Mouse (Mus musculus) layer of hippocampus, adult 2 months (tissue): ENCODE measurements around the gene Shkbp1. TPM values are rescaled to one million over a fixed set of nuclear protein-coding genes. Genes with fewer than 3 reads are reported as not detected.
A peak's percentile ranks its signal among the peaks of the same experiment; 100 is the strongest.

ENCODE experiments used
- DNase-seq, 2 experiments: peaks; one replicate each; pipeline ENCODE4 v3.0.0; 2022; ENCODE audit warnings: low spot score in 2 of 2
- H3K27ac ChIP-seq: fragments of 200-600 bp; 2 replicates; pipeline ENCODE4 v1.8.1; 2022
- H3K4me3 ChIP-seq: fragments of 200-600 bp; 2 replicates; pipeline ENCODE4 v1.8.1; 2022; ENCODE audit warnings: mild to moderate bottlenecking
- CTCF ChIP-seq: fragments of 200-600 bp; conservative IDR thresholded peaks from 2 replicates; pipeline ENCODE4 v1.8.1; 2022; ENCODE audit warnings: antibody characterized with exemption, mild to moderate bottlenecking, moderate library complexity
- total RNA-seq, 2 experiments: library from RNA; stranded (reverse); gene quantifications; 2 replicates each; pipeline ENCODE4 v1.2.3; 2021

Gene Shkbp1
- total RNA-seq, 2 experiments from 2014 or later, result 29.4 to 42.9 TPM

DNA sequence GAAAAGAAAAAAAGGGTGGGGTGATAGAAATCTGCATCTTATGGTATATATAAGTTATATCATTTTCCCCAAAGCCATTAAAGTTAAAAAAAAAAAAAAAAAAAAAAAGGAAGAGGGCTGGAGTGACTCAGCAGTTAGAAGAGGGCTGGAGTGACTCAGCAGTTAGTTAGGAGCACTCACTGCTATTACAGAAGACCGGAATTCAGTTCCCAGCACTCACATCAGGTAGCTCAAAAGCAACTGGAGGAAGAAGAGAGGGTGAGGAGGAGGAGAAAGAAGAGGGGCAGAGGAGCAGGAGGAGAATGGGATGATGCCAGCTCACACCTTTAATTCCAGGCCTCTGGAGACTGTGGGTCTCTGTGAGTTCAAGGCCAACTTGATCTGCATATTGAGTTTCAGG is 27.4 kb upstream of the Shkbp1 start:
- H3K4me3 ChIP-seq, result no peak overlapping the region
- H3K27ac ChIP-seq, result no peak overlapping the region
- no peak for TF ChIP-seq CTCF
- DNase-seq, result no peak

DNA sequence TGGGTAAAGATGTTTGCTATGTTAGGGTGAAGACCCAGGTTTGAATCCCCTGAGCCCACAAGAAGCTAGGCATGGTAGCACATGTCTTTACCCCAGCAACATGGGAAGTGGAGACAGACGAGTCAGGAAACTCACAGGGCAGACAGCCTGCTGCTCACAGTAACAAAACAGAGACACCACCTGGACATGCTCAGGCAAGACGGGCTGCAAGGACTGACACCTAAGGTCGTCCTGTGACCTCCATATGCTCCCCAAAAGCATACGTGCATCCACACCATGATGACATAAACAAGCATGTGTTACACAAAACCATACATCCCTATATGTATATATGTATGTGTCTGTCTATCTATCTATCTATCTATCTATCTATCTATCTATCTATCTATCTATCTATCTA is 25.7 kb upstream of the Shkbp1 start:
- Histone ChIP-seq H3K4me3 (no peak overlapping the region), H3K27ac (no peak overlapping the region)
- no peak for DNase-seq
- no peak for TF ChIP-seq CTCF

DNA sequence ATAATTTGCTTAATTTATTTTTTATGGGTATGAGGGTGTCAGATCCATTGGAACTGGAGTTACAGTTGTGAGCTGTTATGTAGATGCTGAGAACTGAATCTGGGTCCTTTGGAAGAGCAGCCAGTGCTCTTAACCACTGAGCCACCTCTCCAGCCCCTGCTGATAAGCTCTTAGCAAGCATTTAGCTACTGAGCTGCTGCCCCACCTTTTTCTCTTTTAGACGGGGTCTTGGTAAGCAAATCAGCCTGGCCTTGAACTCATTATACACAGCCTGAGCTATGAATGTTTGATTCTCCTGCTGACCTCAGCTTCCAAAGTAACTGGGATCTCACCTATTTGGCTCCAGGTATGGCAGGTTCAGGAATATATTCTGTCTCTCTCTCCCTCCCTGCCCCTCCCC is 25.2 kb upstream of the Shkbp1 start:
- Histone ChIP-seq H3K4me3 (no peak overlapping the region), H3K27ac (no peak overlapping the region)
- no peak for TF ChIP-seq CTCF
- DNase-seq, result no peak

DNA sequence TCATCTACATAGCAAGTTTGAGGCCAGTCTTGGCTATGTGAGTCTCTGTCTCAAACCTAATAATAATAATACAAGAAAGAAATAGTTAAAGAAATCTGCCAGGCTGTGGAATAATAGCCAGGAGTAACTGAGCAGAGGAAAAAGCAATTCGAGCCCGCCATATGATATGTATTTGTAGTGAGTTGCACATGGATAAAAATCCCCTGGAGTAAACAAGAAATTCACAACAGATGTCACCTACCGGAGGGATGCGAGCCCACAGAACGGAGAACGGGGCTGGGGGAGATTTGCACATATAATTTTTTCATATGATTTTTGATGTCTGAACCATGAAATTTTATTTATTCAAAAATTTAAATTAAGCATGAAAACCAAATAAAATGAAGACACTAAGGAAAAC is 24.0 kb upstream of the Shkbp1 start:
- no peak for DNase-seq
- TF ChIP-seq CTCF, result no peak
- Histone ChIP-seq H3K4me3 (no peak overlapping the region), H3K27ac (no peak overlapping the region)

DNA sequence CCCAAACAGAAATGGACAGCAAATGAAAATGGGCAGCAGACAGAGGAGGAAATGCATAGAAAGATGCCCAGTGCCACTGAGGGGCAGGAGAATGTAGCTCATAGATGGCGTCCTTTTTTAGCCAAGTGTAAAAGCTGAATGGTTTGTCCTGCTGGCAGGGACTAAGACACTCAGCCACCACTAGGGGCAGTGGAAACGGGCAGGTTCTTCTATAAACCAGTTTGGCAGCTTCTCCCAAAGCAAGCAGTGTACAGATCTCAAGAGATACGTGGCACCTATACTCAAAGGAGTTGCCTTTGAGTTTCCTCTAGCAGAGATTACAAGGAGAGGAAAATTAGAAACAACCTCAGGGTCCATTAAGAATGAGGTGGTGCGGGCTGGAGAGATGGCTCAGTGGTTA is 22.6 kb upstream of the Shkbp1 start:
- Histone ChIP-seq H3K27ac (no peak overlapping the region), H3K4me3 (no peak overlapping the region)
- peak; percentile 81 for TF ChIP-seq CTCF
- no peak for DNase-seq

DNA sequence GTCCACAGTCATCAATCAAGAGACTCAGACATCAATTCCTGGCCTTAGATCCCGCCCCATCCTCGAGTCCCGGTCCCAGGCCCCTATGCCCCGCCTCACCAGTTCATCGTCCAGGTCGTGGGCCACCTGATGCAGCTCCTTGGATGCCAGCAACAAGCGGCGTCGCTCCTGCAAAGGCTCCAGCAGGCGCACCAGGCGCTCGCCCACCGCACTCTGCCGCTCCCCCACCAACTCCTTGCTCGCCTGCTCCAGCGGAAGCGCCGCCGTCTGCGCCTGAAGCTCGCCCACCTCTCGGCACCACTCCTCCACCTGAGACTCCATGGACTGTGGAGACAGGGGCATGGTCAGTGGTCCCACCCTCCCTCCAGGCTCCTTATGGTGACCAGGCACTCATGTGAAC is 19.5 kb upstream of the Shkbp1 start:
- DNase-seq, result peak; percentile 65
- no peak overlapping the region for H3K4me3 ChIP-seq
- peak overlapping the region; percentile 32; the same call in 1 of the 2 replicates for H3K27ac ChIP-seq
- TF ChIP-seq CTCF, result no peak

DNA sequence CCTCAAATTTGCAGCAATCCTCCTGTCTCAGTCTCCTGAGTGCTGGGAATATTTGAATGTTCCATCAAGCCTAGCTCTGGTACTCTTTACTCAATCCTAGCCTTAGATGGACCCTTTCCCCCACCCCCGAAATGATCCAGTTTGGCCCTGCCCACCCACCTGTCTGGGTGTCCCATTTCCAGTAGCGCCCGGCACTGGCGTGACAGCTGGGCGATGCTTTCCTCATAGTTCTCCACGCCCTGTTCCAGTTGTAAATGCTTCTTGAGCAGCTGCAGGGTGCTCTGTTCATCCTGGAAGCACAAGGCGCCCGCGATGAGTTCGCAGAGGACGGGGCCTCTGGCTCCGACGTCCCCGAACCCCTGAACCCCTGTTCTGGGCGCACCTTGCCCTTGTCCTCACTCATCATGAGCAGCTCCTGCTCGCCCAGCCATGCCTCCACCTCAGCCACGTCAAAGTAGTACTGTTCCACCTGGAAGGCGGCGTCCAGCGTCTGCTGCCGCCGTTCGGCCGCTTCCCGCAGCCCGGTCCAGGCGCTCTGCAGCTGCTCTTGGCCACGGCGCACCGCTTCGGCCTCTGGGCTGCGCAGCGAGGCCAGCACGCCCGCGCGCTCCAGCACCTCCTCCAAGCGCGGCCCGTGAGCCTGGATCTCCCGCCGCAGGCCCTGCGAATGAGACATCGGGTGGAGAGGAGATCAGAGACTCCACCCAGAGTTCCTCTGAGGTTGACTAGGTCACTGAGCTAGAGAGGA is 16.1 kb upstream of the Shkbp1 start:
- H3K27ac ChIP-seq, result 0 out of 2 replicates have a peak overlapping the region, but pooled peaks have one; percentile 36
- TF ChIP-seq CTCF, result no peak
- H3K4me3 ChIP-seq, result no peak overlapping the region
- no peak for DNase-seq

DNA sequence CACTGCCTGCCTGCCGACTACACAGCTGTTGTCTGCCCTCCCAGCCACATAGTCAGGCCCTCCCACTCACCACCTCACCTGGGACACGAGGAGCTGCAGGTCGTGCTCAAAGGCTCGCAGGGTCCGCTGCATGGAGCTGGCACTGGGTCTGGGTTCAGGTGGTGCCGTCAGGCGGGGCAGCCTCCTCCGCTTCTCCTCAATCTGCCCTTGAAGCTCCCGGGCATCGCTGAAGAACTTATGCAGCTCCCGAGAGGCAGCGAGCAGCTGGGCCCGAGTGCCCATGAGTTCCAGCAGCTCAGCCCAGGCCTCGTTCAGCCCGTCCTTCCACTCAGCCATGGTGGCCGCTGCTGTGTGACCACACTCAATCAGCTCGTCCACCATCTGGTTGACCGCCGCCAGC is 13.3 kb upstream of the Shkbp1 start:
- no peak overlapping the region for H3K27ac ChIP-seq

DNA sequence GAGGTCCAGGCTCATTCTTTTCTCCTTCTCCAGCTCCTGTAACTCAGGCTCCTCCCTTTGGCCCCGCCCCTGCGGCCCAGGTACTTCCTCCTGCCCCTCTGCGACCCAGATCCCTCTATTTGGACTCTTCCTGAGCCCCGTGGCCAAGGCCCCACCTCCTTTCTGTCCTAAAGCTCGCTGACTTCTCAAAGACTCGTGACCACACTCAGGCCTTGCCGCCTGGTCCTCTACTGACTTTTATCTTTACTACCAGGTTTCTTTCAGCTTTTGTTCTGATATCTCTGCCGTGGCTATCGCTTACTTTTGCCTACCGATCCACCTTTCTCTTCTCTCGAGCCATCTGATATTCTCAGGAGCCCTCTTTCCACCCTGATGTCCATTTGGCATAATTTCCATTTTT is 12.2 kb upstream of the Shkbp1 start:
- no peak for TF ChIP-seq CTCF

More for the DNA sequence above, 13.3 kb upstream of the Shkbp1 start:
- no peak for DNase-seq
- TF ChIP-seq CTCF, result no peak
- no peak overlapping the region for H3K4me3 ChIP-seq

DNA sequence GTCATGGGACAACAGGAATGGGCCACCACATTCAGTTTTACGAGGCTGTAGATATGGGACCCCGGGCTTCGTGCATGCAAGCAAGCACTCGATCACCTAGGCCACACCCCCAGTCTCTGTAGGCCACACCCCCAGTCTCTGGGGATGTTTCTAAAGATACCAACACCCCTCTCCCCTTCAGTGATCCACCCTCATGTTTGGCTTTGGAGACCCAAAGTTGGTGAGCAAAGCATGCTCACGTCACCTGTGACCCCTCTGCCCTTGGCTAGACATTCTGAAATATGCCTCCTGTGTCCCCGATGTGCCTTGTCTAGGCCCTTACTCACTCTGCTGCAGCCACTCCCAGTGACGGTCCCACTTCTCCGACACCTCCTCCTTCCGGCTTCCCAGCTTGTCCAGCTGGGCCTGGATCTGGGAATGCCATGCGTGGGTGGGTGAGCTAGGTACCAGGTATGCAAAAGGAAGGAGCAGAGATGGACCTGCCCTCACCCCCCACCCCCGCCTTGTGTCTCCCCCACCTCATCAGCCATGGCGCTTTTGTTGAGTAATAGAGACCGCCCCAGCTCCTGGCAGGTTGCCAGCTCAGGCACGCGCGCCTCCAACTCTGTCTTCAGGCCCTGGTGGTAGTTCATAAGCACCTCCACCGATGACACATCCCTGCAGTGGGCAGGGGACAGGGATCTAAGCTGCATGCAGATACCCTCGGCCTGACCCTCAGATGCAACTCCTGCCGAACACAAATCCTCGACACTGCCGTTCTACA is 10.4 kb upstream of the Shkbp1 start:
- TF ChIP-seq CTCF, result no peak
- Histone ChIP-seq H3K27ac (no peak overlapping the region), H3K4me3 (no peak overlapping the region)
- no peak for DNase-seq

More for the DNA sequence above, 12.2 kb upstream of the Shkbp1 start:
- Histone ChIP-seq H3K27ac (no peak overlapping the region), H3K4me3 (no peak overlapping the region)
- DNase-seq, result no peak

DNA sequence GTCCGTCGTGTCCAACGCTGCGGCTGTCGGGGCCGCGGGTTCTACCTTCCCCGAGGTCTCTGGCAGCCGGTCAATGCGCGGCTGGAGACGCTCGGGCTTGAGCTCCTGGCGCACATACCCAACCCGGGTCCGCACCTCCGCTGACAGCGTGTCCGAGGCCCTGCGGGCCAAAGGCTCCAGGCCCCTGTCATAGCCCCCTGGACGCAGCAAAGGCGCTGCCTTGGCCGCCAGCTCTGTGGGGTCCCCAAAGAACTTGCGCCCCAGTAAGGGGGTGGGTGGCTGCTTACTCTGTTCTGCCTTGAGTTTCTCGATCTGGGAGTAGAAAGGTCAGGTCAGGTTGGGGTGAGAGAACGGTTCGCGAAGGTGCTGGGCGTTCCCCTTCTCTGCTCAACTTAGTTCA is 8.6 kb upstream of the Shkbp1 start:
- no peak overlapping the region for H3K27ac ChIP-seq
- no peak for TF ChIP-seq CTCF
- no peak for DNase-seq
- no peak overlapping the region for H3K4me3 ChIP-seq

DNA sequence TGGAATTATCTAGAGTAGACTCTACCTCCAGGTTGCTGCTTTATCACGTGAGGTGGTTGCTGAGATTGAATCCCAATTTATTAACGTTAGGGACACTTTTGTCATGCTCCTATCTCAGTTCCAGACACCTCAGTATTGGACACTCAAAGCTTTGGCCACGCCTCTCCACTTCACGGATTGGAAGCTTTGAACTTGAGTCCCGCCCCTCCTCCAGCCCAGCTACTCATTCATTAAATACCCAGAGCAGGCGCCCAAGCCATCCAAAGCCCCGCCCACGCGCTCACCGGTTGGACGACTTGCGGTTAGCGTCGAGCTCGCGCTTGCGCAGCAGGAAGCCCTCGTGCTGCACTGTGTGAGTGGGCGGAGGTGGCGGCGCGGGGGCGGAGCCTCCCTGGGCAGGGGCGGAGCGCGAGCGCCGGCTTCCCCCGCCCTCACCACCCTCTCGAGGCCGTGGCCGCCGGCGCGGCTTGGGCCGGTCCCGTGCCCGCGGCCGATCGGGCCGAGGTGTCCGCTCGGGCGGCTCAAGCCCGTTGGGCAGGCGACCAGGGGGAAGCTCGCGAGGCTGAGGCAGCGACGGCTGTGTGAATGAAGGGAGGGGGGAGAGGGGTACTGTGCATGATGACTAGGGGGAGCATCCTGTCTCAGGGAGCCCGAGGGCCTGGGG is 5.6 kb upstream of the Shkbp1 start:
- no peak for TF ChIP-seq CTCF
- DNase-seq, result peak; percentile 98 to 99
- no peak overlapping the region; the same call in 1 of the 2 replicates for H3K27ac ChIP-seq
- H3K4me3 ChIP-seq, result peak overlapping the region; percentile 34

DNA sequence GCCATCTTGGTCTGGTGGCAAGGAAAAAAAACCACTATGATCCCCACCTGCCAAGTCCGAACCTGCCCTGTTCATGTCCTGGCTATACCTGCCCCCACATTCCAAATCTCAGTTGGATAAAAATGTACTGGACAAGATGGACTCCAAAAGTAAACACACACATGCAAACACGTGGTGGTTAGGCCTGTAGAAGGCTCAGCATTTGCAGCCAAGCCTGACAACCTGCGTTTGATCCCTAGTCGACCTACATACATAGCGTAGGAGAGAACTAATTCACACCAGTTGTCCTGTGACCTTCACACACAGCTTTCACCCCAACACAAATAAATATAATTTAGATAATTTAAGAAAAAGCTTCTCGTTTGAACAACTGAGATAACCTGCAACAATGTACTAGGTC is 4.9 kb upstream of the Shkbp1 start:
- TF ChIP-seq CTCF, result no peak

More for the DNA sequence above, 4.9 kb upstream of the Shkbp1 start:
- DNase-seq, result no peak
- Histone ChIP-seq H3K4me3 (no peak overlapping the region), H3K27ac (no peak overlapping the region)
